Mouse (Mus musculus): ENCODE measurements around the gene Prpf8. TPM values are rescaled to one million over a fixed set of nuclear protein-coding genes. Genes with fewer than 3 reads are reported as not detected.
"Not testable (repeated sequence)": the region's sequence is repeated elsewhere in the genome, so short reads cannot be mapped to it uniquely, and the experiment has no call there.

Prpf8 gene
- total RNA-seq (2021) = 147 and 166 TPM in 2 replicates
- long read RNA-seq, partial matches to known transcripts = 36 of 36 reads
- long read RNA-seq, other reads (novel, unspliced or antisense) = 0 of 36 reads

- peak; percentile 92 for DNase-seq
Measured at GRCm38 (mm10) chr11:75486601-75487285, at the start of gene Prpf8. Gene Prpf8, plus strand, starts transcription at chr11:75486816.

DNA sequence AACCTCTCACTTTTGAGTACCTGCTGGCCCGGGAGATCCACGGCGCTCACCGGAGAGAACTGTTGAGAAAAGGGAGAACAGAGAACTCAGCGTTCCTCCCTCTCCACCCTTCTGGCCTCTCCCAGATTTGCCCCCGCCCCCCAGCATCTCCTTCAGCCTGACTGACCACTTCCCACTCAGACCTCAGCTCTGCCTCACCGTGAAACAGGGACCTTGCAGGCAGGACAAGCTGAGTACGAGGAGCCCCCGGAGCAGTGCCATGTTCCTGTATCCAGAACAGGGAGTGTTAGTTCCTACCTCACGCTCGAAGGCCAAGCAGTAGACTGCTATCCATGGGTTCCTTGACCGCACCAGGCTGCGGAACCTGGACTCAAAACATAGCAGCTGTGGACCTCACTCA, 48.4 kb upstream of the Prpf8 start:
- DNase-seq = no peak

- no peak for DNase-seq
Measured at GRCm38 (mm10) chr11:75438804-75439203, 47.8 kb upstream of the Prpf8 start.

DNA sequence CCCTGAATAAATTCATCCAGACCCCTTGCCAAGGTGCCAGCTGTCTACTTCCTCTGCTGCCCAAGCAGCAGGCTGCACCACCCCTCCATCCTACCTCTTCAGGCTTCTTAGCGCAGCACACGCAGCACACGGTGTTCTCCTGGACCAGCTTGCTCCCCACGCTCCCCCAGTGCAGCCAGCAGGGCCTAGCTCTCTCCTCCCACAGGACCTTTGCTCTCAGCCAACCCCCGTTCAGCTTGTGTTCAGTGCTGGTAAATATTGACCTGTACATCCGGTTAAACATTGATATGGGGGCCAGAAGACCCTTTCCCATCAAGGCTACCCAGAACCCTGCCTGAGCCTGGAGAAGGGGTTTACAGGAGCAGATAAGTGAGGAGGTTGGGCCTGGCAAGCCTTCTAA, 47.3 kb upstream of the Prpf8 start, which contains the start of gene Serpinf2:
Gene Serpinf2, minus strand, starts transcription at position 229 of the 400 bp plus-strand sequence.
- DNase-seq = no peak

DNA sequence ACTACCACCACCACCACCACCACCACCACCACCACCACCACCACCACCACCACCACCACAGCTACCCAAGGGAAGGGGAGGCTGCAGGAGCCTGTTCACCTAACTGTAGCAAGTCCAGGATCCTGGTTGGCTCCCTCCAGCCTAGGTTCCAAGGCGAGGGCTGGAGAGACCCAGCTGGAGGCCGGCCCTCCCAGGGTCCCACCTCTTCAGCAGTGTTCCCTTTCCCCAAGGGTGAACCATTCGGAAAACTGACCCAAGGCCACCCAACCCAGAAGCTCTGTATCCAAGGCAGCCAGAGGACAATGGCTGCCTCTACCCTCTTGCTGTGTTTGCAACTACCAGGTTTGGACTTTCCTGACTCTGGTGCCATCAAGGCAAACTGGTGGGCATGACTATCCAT, 46.7 kb upstream of the Prpf8 start:
- no peak for DNase-seq

GRCm38 (mm10) chr11:75441034-75441433, 45.6 kb upstream of the Prpf8 start:
- DNase-seq = no peak

DNA sequence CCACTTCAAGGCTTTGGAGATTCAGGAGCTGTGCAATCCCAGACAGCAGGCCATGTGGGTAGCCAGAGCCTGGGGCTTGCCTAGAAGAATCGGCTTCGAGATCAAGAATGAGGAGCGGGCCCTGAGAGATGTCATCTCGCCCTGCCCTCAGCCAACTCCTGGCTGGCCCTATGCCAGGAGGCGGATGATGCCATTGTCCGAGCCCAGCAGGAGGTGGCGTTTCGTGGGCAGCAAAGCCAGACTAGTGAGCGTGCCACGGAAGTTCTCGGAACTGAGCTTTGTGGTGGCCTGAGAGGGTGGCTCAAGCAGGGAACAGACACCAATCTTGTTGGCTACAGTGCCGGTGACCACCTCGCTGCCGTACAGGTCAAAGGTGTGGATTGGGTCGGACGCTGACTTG, 45.0 kb upstream of the Prpf8 start:
- no peak for DNase-seq

GRCm38 (mm10) chr11:75443711-75444110, 42.9 kb upstream of the Prpf8 start:
- DNase-seq = no peak

DNA sequence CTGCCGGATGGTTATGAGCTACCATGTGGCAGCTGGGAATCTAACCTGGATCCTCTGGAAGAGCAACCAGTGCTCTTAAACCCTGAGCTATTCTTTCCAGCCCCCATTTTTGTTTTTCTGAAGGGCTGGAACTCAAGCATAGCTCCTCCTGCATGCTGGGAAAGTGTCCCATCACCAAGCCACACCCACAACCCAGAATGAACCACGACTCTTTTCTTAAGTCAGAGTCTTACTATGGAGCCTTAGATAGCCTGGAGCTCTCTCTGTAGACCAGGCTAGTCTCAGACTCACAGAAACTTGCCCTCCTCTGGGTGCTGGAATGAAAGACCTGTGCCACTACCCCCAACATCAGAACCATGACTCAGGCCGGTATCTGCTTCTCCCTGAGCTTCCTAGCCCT, 38.0 kb upstream of the Prpf8 start:
- no peak for DNase-seq

GRCm38 (mm10) chr11:75449695-75450094, 36.9 kb upstream of the Prpf8 start:
- no peak for DNase-seq

GRCm38 (mm10) chr11:75450304-75450908, 36.2 kb upstream of the Prpf8 start:
- DNase-seq = no peak

DNA sequence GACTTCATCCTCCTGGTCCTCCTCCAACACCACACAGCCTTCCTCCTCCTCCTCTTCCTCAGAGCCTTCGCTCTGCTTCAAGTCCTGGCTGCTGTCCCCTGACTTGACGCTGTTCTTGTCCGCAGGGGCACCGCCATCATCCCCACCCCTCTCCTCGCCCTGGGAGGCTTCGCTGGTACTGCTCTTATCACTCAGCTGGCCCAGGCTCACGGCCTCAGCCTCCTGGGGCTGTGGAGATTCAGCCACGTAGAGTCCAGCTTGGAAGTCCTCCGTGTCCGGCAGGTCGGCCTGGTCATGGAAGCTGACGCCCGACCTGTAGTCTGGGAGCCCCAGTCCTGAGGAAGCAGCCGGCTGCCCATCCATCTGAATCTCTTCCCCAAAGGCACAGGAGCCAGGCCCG, 35.7 kb upstream of the Prpf8 start:
- DNase-seq = no peak

GRCm38 (mm10) chr11:75452081-75452480, 34.5 kb upstream of the Prpf8 start:
- DNase-seq = no peak

- DNase-seq = no peak
Measured at GRCm38 (mm10) chr11:75452812-75453557, 33.6 kb upstream of the Prpf8 start.

GRCm38 (mm10) chr11:75453991-75454930, 32.4 kb upstream of the Prpf8 start, which contains the start of gene Wdr81:
Gene Wdr81, minus strand, starts transcription at chr11:75454717.
- DNase-seq = peak; percentile 86

DNA sequence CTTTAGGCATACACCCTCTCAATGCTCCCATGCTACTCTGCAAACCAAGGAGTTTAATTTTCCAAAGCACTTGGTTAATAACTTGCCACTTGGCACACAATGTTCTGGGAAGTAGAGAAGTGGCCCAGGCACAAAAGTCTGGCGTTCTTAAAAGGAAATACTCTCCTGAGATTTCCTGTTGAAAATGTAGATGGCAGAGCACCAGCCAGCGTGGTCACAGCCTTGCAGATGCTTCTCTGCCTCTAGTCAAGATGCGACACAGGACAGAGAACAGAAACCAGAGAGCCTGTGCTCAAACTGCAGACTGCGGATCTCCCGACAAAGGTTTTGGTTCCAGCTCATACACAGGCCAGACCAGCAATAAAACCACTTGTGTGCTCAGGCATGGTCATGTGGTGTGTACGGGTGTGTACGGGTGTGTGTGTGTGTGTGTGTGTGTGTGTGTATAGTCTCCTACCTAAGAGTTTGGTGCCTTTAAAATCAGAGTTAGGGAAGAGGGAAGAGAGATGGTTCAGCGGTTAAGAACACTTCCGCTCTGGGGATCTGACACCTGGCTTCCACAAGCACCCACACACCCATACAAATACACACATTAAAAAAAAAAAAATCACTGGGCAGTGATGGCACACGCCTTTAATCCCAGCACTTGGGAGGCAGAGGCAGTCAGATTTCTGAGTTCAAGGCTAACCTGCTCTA, 31.4 kb upstream of the Prpf8 start:
- no peak for DNase-seq

- not testable (repeated sequence) for DNase-seq
Measured at GRCm38 (mm10) chr11:75455971-75456370, 30.6 kb upstream of the Prpf8 start.

DNA sequence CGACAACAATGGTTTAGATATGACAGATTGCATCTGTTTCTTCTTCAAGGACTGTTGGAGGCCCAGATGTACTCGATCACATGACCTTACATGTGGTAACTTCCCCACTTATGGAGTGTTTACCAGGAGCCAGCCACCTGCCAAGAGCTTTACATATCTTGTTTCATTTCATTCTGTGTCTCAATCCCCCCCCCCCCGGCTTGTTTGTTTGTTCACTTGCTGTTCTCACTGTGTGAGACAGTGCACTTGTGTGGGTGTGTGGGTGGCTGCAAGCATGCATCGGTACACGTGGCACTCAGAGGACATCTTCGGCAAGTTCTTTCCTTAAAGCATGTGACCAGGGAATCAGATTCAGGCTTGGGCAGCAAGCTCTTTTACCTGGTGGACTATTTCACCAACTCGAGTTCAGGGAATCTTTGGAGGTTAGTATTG, 30.2 kb upstream of the Prpf8 start:
- no peak for DNase-seq

GRCm38 (mm10) chr11:75458169-75458568, 28.4 kb upstream of the Prpf8 start:
- DNase-seq = no peak

DNA sequence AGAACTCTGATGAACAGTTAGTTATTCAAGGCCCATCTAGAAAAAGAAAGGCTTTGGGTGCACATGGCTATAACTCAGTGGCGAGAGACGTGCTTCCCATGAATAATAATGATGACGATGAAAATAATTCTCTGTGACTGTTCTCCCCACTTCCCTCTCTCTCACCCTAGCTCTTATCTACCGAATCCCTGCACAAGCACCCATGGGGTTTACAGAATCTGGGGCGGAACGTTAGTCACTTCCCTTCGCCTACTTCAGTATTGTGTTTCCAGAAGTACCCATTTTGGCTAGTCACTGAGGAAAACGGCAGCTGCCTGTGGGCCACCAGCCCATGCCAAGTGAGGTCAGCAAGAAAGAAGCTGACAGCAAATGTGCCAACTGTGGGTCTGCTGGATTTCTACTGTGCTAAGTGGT, 28.0 kb upstream of the Prpf8 start:
- DNase-seq = no peak

DNA sequence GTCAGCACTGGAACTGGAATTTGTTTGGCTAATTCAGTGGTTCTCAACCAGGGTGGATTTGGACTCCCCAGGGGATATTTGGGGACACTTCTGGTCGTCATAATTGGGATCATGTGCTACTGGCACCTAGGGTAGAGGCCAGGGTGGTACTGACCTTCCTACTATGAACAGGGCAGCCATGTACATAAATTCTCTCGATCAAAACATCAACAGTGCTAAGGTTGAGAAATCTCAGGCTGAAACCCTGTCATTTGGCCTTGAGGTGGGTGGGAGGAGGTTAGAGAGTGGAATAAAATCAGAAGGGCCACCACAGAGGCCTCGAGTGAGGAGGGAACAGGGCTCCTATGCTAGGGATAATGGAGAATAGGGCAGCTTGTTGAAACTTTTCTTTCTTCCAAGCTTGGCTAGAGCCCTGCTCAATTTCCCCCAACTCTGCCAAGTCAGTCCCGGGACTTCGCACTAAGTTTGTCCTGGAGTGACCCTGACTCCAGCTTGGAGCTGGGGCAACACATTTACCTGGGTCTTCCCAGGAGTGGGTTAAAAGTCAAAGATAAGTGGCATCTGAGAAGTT, 27.4 kb upstream of the Prpf8 start:
- no peak for DNase-seq

Measured in adrenal gland, postnatal 25 days (tissue).